Mouse (Mus musculus) cerebellum, adult 2 months (tissue): ENCODE results near the gene Prdm10.

ENCODE experiments used
- CTCF ChIP-seq: fragments of 200-500 bp; IDR thresholded peaks from 2 replicates; pipeline ENCODE4 v1.5.1; 2011; ENCODE audit warnings: low read depth, mild to moderate bottlenecking, control low read depth, low read length, moderate library complexity, borderline replicate concordance; ENCODE audit not compliant: insufficient read depth
- POLR2A ChIP-seq: fragments of 200-500 bp; IDR thresholded peaks from 2 replicates; pipeline ENCODE4 v1.6.1; 2011; ENCODE audit warnings: low read length, control low read depth, borderline replicate concordance; ENCODE audit not compliant: insufficient read depth

- TF ChIP-seq POLR2A (no peak), CTCF (no peak)
Measured at GRCm38 (mm10) chr9:31310662-31311061, 30.3 kb downstream of the Prdm10 start.
